Mouse (Mus musculus) midbrain, embryonic 14.5 days (tissue): ENCODE results near the gene Zbtb45. TPM values are rescaled to one million over a fixed set of nuclear protein-coding genes. Genes with fewer than 3 reads are reported as not detected.

Source experiments
- ATAC-seq: fragments of 200-750 bp; cut with Nextera tagmentation; 2 replicates; pipeline ENCODE4 v1.8.0; 2017; ENCODE audit warnings: moderate number of reproducible peaks, moderate library complexity; ENCODE audit not compliant: low FRiP score, low TSS enrichment
- DNase-seq: peaks from one replicate; pipeline ENCODE4 v3.0.0-alpha.2; 2015
- H3K27ac ChIP-seq: fragments of 300-500 bp; sonication (generic); replicated peaks from 2 replicates; pipeline ENCODE4 v1.5.1; 2014; ENCODE audit warnings: mild to moderate bottlenecking, low read depth, low read length, moderate library complexity
- H3K27me3 ChIP-seq: fragments of 300-500 bp; sonication (generic); 2 replicates; pipeline ENCODE4 v1.6.1; 2014; ENCODE audit warnings: low read length, control low read depth, mixed read lengths; ENCODE audit not compliant: control insufficient read depth, insufficient read depth
- H3K36me3 ChIP-seq: fragments of 300-500 bp; sonication (generic); 2 replicates; pipeline ENCODE4 v1.6.1; 2014; ENCODE audit warnings: low read length, control low read depth; ENCODE audit not compliant: control insufficient read depth, insufficient read depth
- H3K4me1 ChIP-seq: fragments of 300-500 bp; sonication (generic); 2 replicates; pipeline ENCODE4 v1.6.1; 2014; ENCODE audit warnings: mild to moderate bottlenecking, antibody characterized with exemption, low read length, control low read depth; ENCODE audit not compliant: control insufficient read depth, insufficient read depth
- H3K4me2 ChIP-seq: fragments of 300-500 bp; sonication (generic); 2 replicates; pipeline ENCODE4 v1.6.1; 2014; ENCODE audit warnings: mild to moderate bottlenecking, low read length, moderate library complexity
- H3K4me3 ChIP-seq: fragments of 300-500 bp; sonication (generic); replicated peaks from 2 replicates; pipeline ENCODE4 v1.5.1; 2014; ENCODE audit warnings: low read depth, low read length
- H3K9ac ChIP-seq: fragments of 300-500 bp; sonication (generic); replicated peaks from 2 replicates; pipeline ENCODE4 v1.6.1; 2014; ENCODE audit warnings: mild to moderate bottlenecking, low read length, moderate library complexity
- H3K9me3 ChIP-seq: fragments of 300-500 bp; sonication (generic); 2 replicates; pipeline ENCODE4 v1.6.1; 2016; ENCODE audit warnings: low read length, control low read depth, mixed read lengths; ENCODE audit not compliant: control insufficient read depth
- WGBS: fragments of 180-500 bp; shearing (Covaris S2); extraction: QIAGEN DNeasy Blood & Tissue Kit; methylation state at CpG from one replicate; pipeline ENCODE4 v1.1.7; 2014; 5-methylcytosine and 5-hydroxymethylcytosine counted together
- polyA plus RNA-seq: library from polyadenylated mRNA; unstranded; fragments of >200 nt; fragmentation: Nextera tagmentation; extraction: Ambion mirVana; gene quantifications from 2 replicates; pipeline ENCODE4 v1.2.1, GENCODE M21; 2014

Zbtb45 gene
- polyA plus RNA-seq, 1 experiment from 2014 or later: 42.5 TPM

- no peak for DNase-seq
- H3K27ac ChIP-seq: peak overlapping the region; percentile 67; the same call in 1 of the 2 replicates
- WGBS: 4% methylated on average over 23 of the region's 23 CpGs
Observed at GRCm38 (mm10) chr7:13044254-13044625, 34.4 kb upstream of the Zbtb45 start.

GRCm38 (mm10) chr7:13043445-13044253 is 33.8 kb upstream of the Zbtb45 start:
- Histone ChIP-seq H3K4me3 (peak overlapping the region; percentile 45), H3K36me3 (no peaks in the 10 kb centered on the region), H3K27ac (peak overlapping the region; percentile 67), H3K4me1 (peaks cover 6% of the 10 kb centered on the region), H3K4me2 (peak overlapping the region; percentile 94), H3K27me3 (peaks cover 38% of the 10 kb centered on the region), H3K9me3 (peaks cover 4% of the 10 kb centered on the region; the same call in 1 of the 2 replicates), H3K9ac (peak overlapping the region; percentile 72)
- peak; percentile 71 for DNase-seq
- WGBS: 4% methylated on average over 88 of the region's 88 CpGs
- ATAC-seq: peak; percentile 62

More at GRCm38 (mm10) chr7:13044254-13044625, 34.4 kb upstream of the Zbtb45 start:
- no peaks in the 10 kb centered on the region; the same call in 1 of the 2 replicates for H3K4me1 ChIP-seq
- no peaks in the 10 kb centered on the region for H3K36me3 ChIP-seq
- peak overlapping the region; percentile 72 for H3K9ac ChIP-seq
- peaks cover 4% of the 10 kb centered on the region; the same call in 1 of the 2 replicates for H3K9me3 ChIP-seq
- H3K27me3 ChIP-seq: peaks cover 38% of the 10 kb centered on the region
- H3K4me2 ChIP-seq: peak overlapping the region; percentile 94
- peak; percentile 22 for ATAC-seq
- peak overlapping the region; percentile 45 for H3K4me3 ChIP-seq

DNA sequence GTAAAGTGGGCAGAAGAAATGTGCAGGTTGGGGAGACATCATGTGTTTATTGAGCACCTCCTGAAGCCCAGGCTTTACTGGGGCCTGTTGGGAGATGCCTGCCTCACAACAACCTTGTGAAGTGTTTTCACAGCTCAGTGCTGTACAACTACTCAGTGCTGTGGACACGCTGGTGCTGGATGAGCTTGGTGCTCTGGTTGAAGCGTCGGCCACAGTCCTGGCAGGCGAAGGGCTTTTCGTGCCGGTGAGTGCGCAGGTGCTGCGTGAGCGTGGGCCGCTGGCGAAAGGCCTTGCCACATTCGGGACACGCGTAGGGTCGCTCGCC is 33.2 kb upstream of the Zbtb45 start:
- Histone ChIP-seq H3K9ac (peak overlapping the region; percentile 72; the same call in 1 of the 2 replicates), H3K27me3 (peaks cover 38% of the 10 kb centered on the region), H3K4me3 (peak overlapping the region; percentile 45), H3K4me1 (peaks cover 7% of the 10 kb centered on the region), H3K36me3 (no peaks in the 10 kb centered on the region), H3K9me3 (peaks cover 4% of the 10 kb centered on the region; the same call in 1 of the 2 replicates), H3K27ac (no peak overlapping the region), H3K4me2 (peak overlapping the region; percentile 94)
- WGBS: 45% methylated on average over 16 of the region's 16 CpGs
- 0 out of 2 replicates have a peak, but pooled peaks have one; percentile 1 for ATAC-seq
- no peak for DNase-seq

DNA sequence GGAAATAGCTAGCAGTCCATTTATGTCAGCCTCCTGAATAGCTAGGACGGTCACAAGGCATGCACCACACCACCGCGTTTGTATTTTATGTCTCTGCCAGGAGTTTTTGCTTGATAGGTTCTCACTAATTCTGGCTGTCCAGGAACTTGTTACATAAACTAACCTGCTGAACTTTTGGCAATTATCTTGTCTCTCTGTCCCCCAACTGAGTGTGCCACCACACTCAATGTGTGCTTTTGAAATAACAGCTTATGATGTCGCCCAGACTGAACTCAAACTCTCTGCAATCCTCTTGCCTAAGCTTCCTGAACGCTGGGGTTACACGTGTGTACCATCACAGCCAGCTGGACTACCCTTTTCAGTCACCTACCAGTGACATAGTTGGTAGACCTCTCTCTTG is 32.7 kb upstream of the Zbtb45 start:
- H3K4me2 ChIP-seq: no peak overlapping the region
- no peak for DNase-seq
- no peak overlapping the region for H3K4me3 ChIP-seq
- peaks cover 4% of the 10 kb centered on the region; the same call in 1 of the 2 replicates for H3K9me3 ChIP-seq
- peaks cover 7% of the 10 kb centered on the region for H3K4me1 ChIP-seq
- H3K36me3 ChIP-seq: no peaks in the 10 kb centered on the region
- H3K9ac ChIP-seq: no peak overlapping the region
- peaks cover 38% of the 10 kb centered on the region for H3K27me3 ChIP-seq
- 80% methylated on average over 6 of the region's 6 CpGs for WGBS
- no peak for ATAC-seq
- no peak overlapping the region for H3K27ac ChIP-seq

DNA sequence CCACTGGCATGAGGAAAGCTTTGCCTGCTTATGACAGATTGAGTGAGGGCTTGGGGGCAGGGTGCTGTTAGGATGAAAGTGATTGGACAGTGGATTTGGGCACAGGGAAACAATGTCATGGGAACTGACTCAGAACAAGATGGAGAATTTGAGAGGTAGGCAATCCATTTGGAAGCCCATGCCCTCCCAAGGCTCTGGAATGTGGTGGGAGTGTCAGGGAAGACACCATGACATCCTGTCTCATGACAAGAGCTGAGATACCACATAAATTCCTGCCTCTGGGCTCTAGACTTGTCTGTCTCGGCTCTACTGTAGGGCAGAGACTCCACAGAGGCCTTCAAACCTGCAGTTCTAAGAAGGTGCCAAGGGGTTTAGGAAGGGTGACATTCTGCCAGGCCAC is 31.4 kb upstream of the Zbtb45 start:
- WGBS: 94% methylated on average over 1 of the region's 1 CpGs
- H3K4me2 ChIP-seq: no peak overlapping the region
- no peak overlapping the region for H3K9ac ChIP-seq
- no peak overlapping the region for H3K4me3 ChIP-seq
- peaks cover 16% of the 10 kb centered on the region for H3K4me1 ChIP-seq
- peaks cover 4% of the 10 kb centered on the region; the same call in 1 of the 2 replicates for H3K9me3 ChIP-seq
- ATAC-seq (no peak), DNase-seq (no peak)
- peaks cover 38% of the 10 kb centered on the region for H3K27me3 ChIP-seq
- H3K36me3 ChIP-seq: peaks cover 4% of the 10 kb centered on the region
- H3K27ac ChIP-seq: no peak overlapping the region

GRCm38 (mm10) chr7:13039181-13039580 is 29.3 kb upstream of the Zbtb45 start:
- H3K36me3 ChIP-seq: peaks cover 17% of the 10 kb centered on the region
- H3K4me1 ChIP-seq: peaks cover 22% of the 10 kb centered on the region
- peak overlapping the region; percentile 95; the same call in 1 of the 2 replicates for H3K9ac ChIP-seq
- DNase-seq: no peak
- peaks cover 4% of the 10 kb centered on the region; the same call in 1 of the 2 replicates for H3K9me3 ChIP-seq
- no peak for ATAC-seq
- H3K4me2 ChIP-seq: peak overlapping the region; percentile 90
- no peak overlapping the region; the same call in 1 of the 2 replicates for H3K27ac ChIP-seq
- H3K27me3 ChIP-seq: peaks cover 24% of the 10 kb centered on the region
- 87% methylated on average over 1 of the region's 1 CpGs for WGBS
- H3K4me3 ChIP-seq: no peak overlapping the region

- Histone ChIP-seq H3K4me2 (peak overlapping the region; percentile 90), H3K27ac (peak overlapping the region; percentile 100), H3K9ac (peak overlapping the region; percentile 95), H3K4me1 (peaks cover 27% of the 10 kb centered on the region), H3K4me3 (peak overlapping the region; percentile 73), H3K27me3 (peaks cover 19% of the 10 kb centered on the region), H3K9me3 (peaks cover 2% of the 10 kb centered on the region; the same call in 1 of the 2 replicates), H3K36me3 (peaks cover 17% of the 10 kb centered on the region)
- no peak for ATAC-seq
- WGBS: 24% methylated on average over 15 of the region's 15 CpGs
- DNase-seq: no peak
Observed at GRCm38 (mm10) chr7:13038621-13039169, 28.9 kb upstream of the Zbtb45 start.

- whole genome bisulfite sequencing: under 1% methylated on average over 65 of the region's 65 CpGs
- ATAC-seq (peak; percentile 92), DNase-seq (peak; percentile 100)
- H3K9ac ChIP-seq: peak within 1 kb of the TSS; percentile 95
- H3K4me2 ChIP-seq: peak within 1 kb of the TSS; percentile 90
- no peaks in the 10 kb centered on the region for H3K9me3 ChIP-seq
- H3K4me3 ChIP-seq: peak within 1 kb of the TSS; percentile 73
- peaks cover 13% of the 10 kb centered on the region for H3K27me3 ChIP-seq
- peak within 1 kb of the TSS; percentile 100 for H3K27ac ChIP-seq
- peaks cover 30% of the 10 kb centered on the region for H3K4me1 ChIP-seq
- H3K36me3 ChIP-seq: peaks cover 22% of the 10 kb centered on the region
Observed at GRCm38 (mm10) chr7:13037901-13038555, 28.2 kb upstream of the Zbtb45 start, which contains the start of gene Ube2m. Ube2m (minus strand) TSS chr7:13038275.
